Comparison of ENCODE assay signal across 30 mouse cellular contexts in the genomic region with DNA sequence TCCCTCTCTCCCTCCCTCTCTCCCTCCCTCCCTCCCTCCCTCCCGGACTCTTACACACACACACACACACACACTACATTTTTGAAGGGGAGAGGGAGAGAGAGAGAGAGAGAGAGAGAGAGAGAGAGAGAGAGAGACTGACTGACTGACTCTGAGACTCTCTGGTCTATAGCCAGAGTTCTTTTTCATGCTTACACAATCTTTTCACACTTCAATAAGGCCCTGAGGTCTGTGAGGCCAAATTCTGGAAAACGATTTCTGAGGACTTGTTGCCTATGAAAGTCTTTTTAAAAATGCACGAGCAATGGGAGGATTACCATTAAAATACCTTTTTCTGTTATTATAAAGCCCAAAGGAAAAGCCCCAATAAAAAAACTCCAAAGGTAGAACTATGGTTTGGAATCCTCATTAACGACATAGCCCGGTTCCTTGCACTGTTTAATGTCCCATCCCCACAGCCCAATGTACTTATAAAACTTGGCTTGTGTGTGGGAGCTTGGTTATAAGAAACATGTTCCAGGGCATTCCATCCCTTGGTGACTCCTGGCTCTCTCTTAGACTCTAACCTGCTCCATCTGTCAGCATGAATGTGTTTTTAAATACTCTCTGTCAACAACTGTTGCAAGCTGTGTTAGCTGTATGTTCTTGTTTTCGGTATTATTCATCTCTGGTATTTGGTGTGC. TPM values are rescaled to one million over a fixed set of nuclear protein-coding genes. Genes with fewer than 3 reads are reported as not detected.
DNase-seq lines count a peak whose midpoint lies in the region; ATAC-seq and TF ChIP-seq lines count a peak whose summit lies in the region.
"Had no signal": no experiment of that assay in that cellular context is flagged by ENCODE, and none has a peak within 500 bp of the region (broad histone marks: within the 10 kb centered on the region; RNA-seq: fewer than 3 reads in every experiment).

No protein-coding gene starts in this region.

- DNase-seq in heart, adult 11 months: peak; percentile 64
- DNase-seq in heart, adult 18-20 months: no peak
- no peak for DNase-seq in liver, postnatal 0 days
- DNase-seq in cerebellum, adult 18-20 months: no peak
- DNase-seq: adrenal gland, postnatal 10 days; adrenal gland, postnatal 36 days; B cell, adult 2 months; cerebellum, adult 2 months; cerebellum, adult 9-11 months; cerebellum, postnatal 25 days; gastrocnemius, postnatal 10 days; gastrocnemius, postnatal 36 days; heart, postnatal 10 days; heart, postnatal 36 days had no signal

- H3K27ac ChIP-seq in liver, postnatal 0 days (ENCODE audit: low read depth): no peak overlapping the region
- no peak overlapping the region for H3K27ac ChIP-seq in liver, embryonic 12.5 days
- H3K27ac ChIP-seq in limb, embryonic 15.5 days: no peak overlapping the region
- H3K27ac ChIP-seq: embryonic facial prominence, embryonic 13.5 days; forebrain, embryonic 10.5 days; forebrain, embryonic 13.5 days; heart, embryonic 15.5 days; hindbrain, embryonic 10.5 days; hindbrain, embryonic 13.5 days had no signal

- peak; percentile 7; the same call in 1 of the 2 replicates for ATAC-seq in liver, postnatal 0 days
- no peak for ATAC-seq in liver, embryonic 12.5 days
- ATAC-seq in limb, embryonic 15.5 days (ENCODE audit: insufficient number of reproducible peaks, low FRiP score, low TSS enrichment, low read depth): peak; percentile 55; the same call in 1 of the 2 replicates
- ATAC-seq: activated CD4-positive, CD25-positive, alpha-beta regulatory T cell, adult 4 months; forebrain, embryonic 13.5 days; forebrain, embryonic 16.5 days; hindbrain, embryonic 16.5 days; intestine, embryonic 16.5 days had no signal

- H3K9ac ChIP-seq in liver, postnatal 0 days (replicated peaks): no peak overlapping the region
- no peak overlapping the region for H3K9ac ChIP-seq in liver, embryonic 12.5 days
- no peak overlapping the region for H3K9ac ChIP-seq in limb, embryonic 15.5 days
- H3K9ac ChIP-seq: embryonic facial prominence, embryonic 13.5 days; forebrain, embryonic 13.5 days; heart, embryonic 12.5 days; heart, embryonic 15.5 days; hindbrain, embryonic 13.5 days had no signal

- TF ChIP-seq CTCF in liver, postnatal 0 days (IDR thresholded peaks at IDR 0.05; ENCODE audit: low read depth): no peak

- H3K4me1 ChIP-seq in liver, postnatal 0 days (ENCODE audit: insufficient read depth): peaks cover 4% of the 10 kb centered on the region; the same call in 1 of the 2 replicates
- H3K4me1 ChIP-seq in liver, embryonic 12.5 days: peaks cover 12% of the 10 kb centered on the region; the same call in 1 of the 2 replicates
- peaks cover 16% of the 10 kb centered on the region for H3K4me1 ChIP-seq in limb, embryonic 15.5 days

- H3K4me3 ChIP-seq in liver, postnatal 0 days (ENCODE audit: low read depth, low read length): no peak overlapping the region
- no peak overlapping the region for H3K4me3 ChIP-seq in liver, embryonic 12.5 days
- H3K4me3 ChIP-seq in limb, embryonic 15.5 days: no peak overlapping the region
- H3K4me3 ChIP-seq: embryonic facial prominence, embryonic 13.5 days; forebrain, embryonic 10.5 days; forebrain, embryonic 13.5 days; heart, embryonic 12.5 days; heart, embryonic 15.5 days; hindbrain, embryonic 10.5 days; hindbrain, embryonic 13.5 days had no signal

- 67% methylated on average over 6 of the region's 6 CpGs for WGBS in liver, postnatal 0 days (ENCODE audit: insufficient replicate concordance)
- WGBS in liver, embryonic 12.5 days (ENCODE audit: insufficient replicate concordance): 77% methylated on average over 5 of the region's 6 CpGs
- 31% methylated on average over 5 of the region's 6 CpGs for WGBS in limb, embryonic 15.5 days

- peaks cover 8% of the 10 kb centered on the region for H3K27me3 ChIP-seq in liver, postnatal 0 days (ENCODE audit: insufficient read depth, low read length)
- peaks cover 23% of the 10 kb centered on the region for H3K27me3 ChIP-seq in liver, embryonic 12.5 days (replicated peaks)
- H3K27me3 ChIP-seq in limb, embryonic 15.5 days: no peaks in the 10 kb centered on the region
- H3K27me3 ChIP-seq: CH12.LX; embryonic facial prominence, embryonic 13.5 days had no signal

- H3K36me3 ChIP-seq in liver, postnatal 0 days (replicated peaks; ENCODE audit: insufficient read depth, low read length): no peaks in the 10 kb centered on the region
- no peaks in the 10 kb centered on the region for H3K36me3 ChIP-seq in liver, embryonic 12.5 days
- no peaks in the 10 kb centered on the region for H3K36me3 ChIP-seq in limb, embryonic 15.5 days
- H3K36me3 ChIP-seq: embryonic facial prominence, embryonic 13.5 days; forebrain, embryonic 10.5 days; G1E; heart, embryonic 12.5 days; heart, embryonic 15.5 days; hindbrain, embryonic 10.5 days; hindbrain, embryonic 13.5 days had no signal

- no peak for TF ChIP-seq EP300 in liver, postnatal 0 days (IDR thresholded peaks at IDR 0.05; ENCODE audit: low read depth)

- H3K9me3 ChIP-seq in liver, postnatal 0 days (ENCODE audit: low read length): peaks cover 4% of the 10 kb centered on the region
- no peaks in the 10 kb centered on the region; the same call in 1 of the 2 replicates for H3K9me3 ChIP-seq in liver, embryonic 12.5 days (replicated peaks)
- no peaks in the 10 kb centered on the region for H3K9me3 ChIP-seq in limb, embryonic 15.5 days
- H3K9me3 ChIP-seq: G1E; heart, embryonic 12.5 days; heart, embryonic 15.5 days; hindbrain, embryonic 10.5 days; hindbrain, embryonic 13.5 days had no signal

- H3K4me2 ChIP-seq in liver, postnatal 0 days (ENCODE audit: low read depth, low read length): no peak overlapping the region
- H3K4me2 ChIP-seq in liver, embryonic 12.5 days: no peak overlapping the region
- H3K4me2 ChIP-seq in limb, embryonic 15.5 days: no peak overlapping the region
- H3K4me2 ChIP-seq: embryonic facial prominence, embryonic 13.5 days; forebrain, embryonic 13.5 days; heart, embryonic 12.5 days; heart, embryonic 15.5 days; hindbrain, embryonic 13.5 days had no signal

RNA-seq across cellular contexts. Expression of a gene that starts 4.1 kb away (rescaled TPM):
- 1 to 10 TPM in 1 of 2 experiments, under 1 TPM in 1; 0.87 to 1.9 TPM for total RNA-seq in heart, adult 18-20 months (2021)
- 0.20 and 0.22 TPM in 2 replicates for polyA plus RNA-seq in liver, postnatal 0 days (2015; fragmentation: Nextera tagmentation; extraction: Ambion mirVana)
- polyA plus RNA-seq in liver, embryonic 12.5 days (2016; fragmentation: Nextera tagmentation; extraction: Ambion mirVana): 0.97 and 1.1 TPM in 2 replicates
- 8.9 and 9.4 TPM in 2 replicates for polyA plus RNA-seq in limb, embryonic 15.5 days (2015; fragmentation: Nextera tagmentation; extraction: Ambion mirVana)
- total RNA-seq: CH12.LX; granulocyte monocyte progenitor cell, adult 5-6 weeks had no signal
- polyA plus RNA-seq: G1E had no signal

RNA-seq across cellular contexts. Expression of a gene that starts 58.2 kb away (rescaled TPM):
- total RNA-seq in heart, adult 18-20 months (2021): 1 to 10 TPM; 4.7 to 6.1 TPM
- polyA plus RNA-seq in liver, postnatal 0 days (2015; fragmentation: Nextera tagmentation; extraction: Ambion mirVana): 3.8 and 4.0 TPM in 2 replicates
- polyA plus RNA-seq in liver, embryonic 12.5 days (2016; fragmentation: Nextera tagmentation; extraction: Ambion mirVana): 13.4 and 13.6 TPM in 2 replicates
- 13.1 and 13.6 TPM in 2 replicates for polyA plus RNA-seq in limb, embryonic 15.5 days (2015; fragmentation: Nextera tagmentation; extraction: Ambion mirVana)

RNA-seq across cellular contexts. Expression of a gene that starts 58.5 kb away (rescaled TPM):
- total RNA-seq in heart, adult 18-20 months (2021): 1 to 10 TPM; 4.2 to 4.5 TPM
- polyA plus RNA-seq in liver, postnatal 0 days (2015; fragmentation: Nextera tagmentation; extraction: Ambion mirVana): 10.8 and 11.8 TPM in 2 replicates
- polyA plus RNA-seq in liver, embryonic 12.5 days (2016; fragmentation: Nextera tagmentation; extraction: Ambion mirVana): 21.4 and 23.1 TPM in 2 replicates
- 27.4 and 29.5 TPM in 2 replicates for polyA plus RNA-seq in limb, embryonic 15.5 days (2015; fragmentation: Nextera tagmentation; extraction: Ambion mirVana)
